Comparison of ENCODE assay signal across 1 mouse cellular context in the genomic region with DNA sequence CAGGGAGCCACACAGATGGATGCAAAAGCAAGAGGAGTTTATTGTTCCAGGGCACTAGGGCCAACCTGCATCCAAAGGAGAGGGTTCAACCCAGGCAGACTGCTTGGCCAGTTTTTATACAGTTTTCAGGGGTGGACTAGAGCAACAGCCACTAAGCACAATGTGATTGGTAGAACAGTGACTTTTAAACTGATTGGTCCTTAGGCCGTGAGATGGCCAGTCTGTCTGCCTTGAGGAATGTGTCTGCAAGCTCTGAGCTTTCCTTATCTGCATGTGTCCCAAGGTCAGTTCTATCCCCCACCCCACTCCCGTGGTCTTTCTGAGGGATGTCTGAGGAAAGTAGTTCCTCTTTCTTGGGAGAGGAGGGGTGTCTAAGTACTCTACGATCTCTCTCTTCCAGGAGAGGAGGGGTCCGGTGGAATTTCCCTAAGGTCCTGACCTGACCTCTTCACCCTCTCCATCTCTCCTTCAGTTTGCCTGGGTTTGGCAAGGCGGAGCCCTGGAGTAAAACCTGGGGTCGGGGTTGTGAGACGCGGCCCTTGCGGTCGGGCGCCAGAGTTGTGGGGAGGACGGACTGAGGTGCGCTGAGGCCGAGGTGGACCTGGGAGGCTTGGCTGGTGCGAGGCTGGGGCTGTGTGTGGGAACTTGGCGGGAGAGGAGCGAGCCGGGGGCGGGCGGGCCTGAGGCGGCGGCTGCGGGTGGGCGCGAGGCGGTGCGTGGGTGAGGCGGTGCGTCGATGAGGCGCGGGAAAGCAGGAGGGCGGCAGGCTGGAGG.
TF ChIP-seq lines count a peak whose summit lies in the region.

No protein-coding gene starts in this region.

TF ChIP-seq in MEL, 35 proteins besides CTCF, POLR2A, EP300 and RAD21:
- peak; percentile 64 for TF ChIP-seq MXI1 (IDR thresholded peaks at IDR 0.05; ENCODE audit: low read depth, low read length)
- TF ChIP-seq HCFC1 (IDR thresholded peaks at IDR 0.05; ENCODE audit: low read depth, low read length), result peak; percentile 33; the same call in 1 of the 2 replicates
- peak; percentile 78 for TF ChIP-seq TBP (IDR thresholded peaks at IDR 0.05; ENCODE audit: low read depth, low read length)
- peak; percentile 11; the same call in 1 of the 2 replicates for TF ChIP-seq CHD2 (IDR thresholded peaks at IDR 0.05; ENCODE audit: low read length)
- 0 out of 2 replicates have a peak, but pooled peaks have one; percentile 44 for TF ChIP-seq MYC (IDR thresholded peaks at IDR 0.05; ENCODE audit: low read depth, low read length)
- TF ChIP-seq GATA1 (IDR thresholded peaks at IDR 0.05; ENCODE audit: low read depth, low read length), result peak; percentile 69
- peak; percentile 54 for TF ChIP-seq SIN3A (IDR thresholded peaks at IDR 0.05; ENCODE audit: low read length)
- 0 out of 2 replicates have a peak, but pooled peaks have one; percentile 11 for TF ChIP-seq ETS1 (IDR thresholded peaks at IDR 0.05; ENCODE audit: low read depth, low read length)
- TF ChIP-seq MAX (IDR thresholded peaks at IDR 0.05; ENCODE audit: low read length), result peak; percentile 41
- peak; percentile 70; the same call in 1 of the 2 replicates for TF ChIP-seq RCOR1 (IDR thresholded peaks at IDR 0.05; ENCODE audit: low read depth, low read length)
- TF ChIP-seq NELFE (IDR thresholded peaks at IDR 0.05; ENCODE audit: low read depth, low read length), result peak; percentile 50; the same call in 1 of the 2 replicates
